Mouse (Mus musculus) brown adipose tissue, adult 24 weeks (tissue): ENCODE results near the gene Ciapin1. TPM values are rescaled to one million over a fixed set of nuclear protein-coding genes. Genes with fewer than 3 reads are reported as not detected.

Experiments used
- H3K27ac ChIP-seq: fragments of 200-500 bp; replicated peaks from 2 replicates; pipeline ENCODE4 v1.5.1; 2012; ENCODE audit warnings: low read depth, mild to moderate bottlenecking, low read length
- H3K4me1 ChIP-seq: fragments of 200-500 bp; 2 replicates; pipeline ENCODE4 v1.6.1; 2012; ENCODE audit warnings: low read length, mixed read lengths; ENCODE audit not compliant: control insufficient read depth, insufficient read depth, insufficient read length
- H3K4me3 ChIP-seq: fragments of 200-500 bp; 2 replicates; pipeline ENCODE4 v1.5.1; 2012; ENCODE audit warnings: low read depth, mild to moderate bottlenecking, low read length, moderate library complexity; ENCODE audit not compliant: insufficient read depth
- polyA plus RNA-seq: library from polyadenylated mRNA; stranded (reverse); fragments of >200 nt; gene quantifications from 2 replicates; pipeline ENCODE4 v1.2.4, GENCODE M21; 2012; ENCODE audit not compliant: missing spikeins, insufficient read depth, insufficient read length

The Ciapin1 gene
- polyA plus RNA-seq, result 61.4 and 80.8 TPM in 2 replicates

DNA sequence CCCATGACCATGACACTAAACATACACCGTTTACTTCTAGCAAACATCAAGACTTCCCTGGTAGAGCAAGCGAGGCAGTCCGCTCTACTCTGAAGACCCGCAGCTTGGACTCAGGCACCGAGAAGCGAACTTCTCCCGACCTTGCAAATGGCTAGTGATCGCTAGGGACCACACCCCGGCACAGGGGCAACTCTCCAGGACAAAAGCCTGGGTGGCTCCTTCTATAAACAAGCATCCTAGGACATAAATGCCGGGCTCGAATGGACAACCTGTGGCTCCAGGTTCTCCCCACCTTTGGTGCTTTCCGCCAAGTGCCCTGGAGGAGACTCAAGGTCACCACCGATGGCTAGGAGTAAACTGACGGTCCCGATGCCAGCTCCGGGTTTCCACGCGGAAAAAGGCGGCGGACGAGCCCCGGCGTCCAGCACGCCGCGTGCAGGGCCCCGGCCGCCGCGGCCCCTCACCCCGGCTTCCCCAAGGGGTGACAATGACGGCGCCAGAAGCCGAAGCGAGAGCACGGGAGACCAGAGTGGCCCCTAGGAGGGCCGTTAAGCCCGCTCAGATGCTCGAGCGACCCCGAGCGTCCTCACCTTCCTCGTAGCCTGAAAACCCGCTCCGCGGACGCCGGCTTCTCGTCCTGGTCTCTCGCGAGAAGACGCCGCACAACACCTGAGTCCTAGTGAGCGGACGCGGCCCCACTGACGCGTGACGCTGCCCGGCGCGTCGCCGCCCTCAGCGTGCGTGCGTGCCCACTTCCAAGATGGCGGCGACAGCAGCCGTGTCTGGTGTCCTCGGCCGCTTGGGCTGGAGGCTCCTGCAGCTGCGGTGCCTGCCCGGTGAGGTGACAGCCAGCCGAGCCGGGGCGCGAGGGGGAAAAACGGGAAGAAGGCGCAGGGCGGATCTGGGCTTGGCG is at the start of gene Ciapin1, which contains the start of gene Coq9:
Gene Ciapin1, minus strand, starts transcription at position 697 of the 913 bp plus-strand sequence.
Gene Coq9, plus strand, starts transcription at position 660 of the 913 bp plus-strand sequence.
- H3K27ac ChIP-seq, result peak within 1 kb of the TSS; percentile 97
- no peaks in the 10 kb centered on the region for H3K4me1 ChIP-seq
- H3K4me3 ChIP-seq, result peak within 1 kb of the TSS; percentile 84

- Histone ChIP-seq H3K4me3 (no peak overlapping the region), H3K4me1 (peaks cover 5% of the 10 kb centered on the region; the same call in 1 of the 2 replicates)
Observed at GRCm38 (mm10) chr8:94880742-94881141, 42.6 kb upstream of the Ciapin1 start.

GRCm38 (mm10) chr8:94876820-94877219 is 38.7 kb upstream of the Ciapin1 start:
- peaks cover 7% of the 10 kb centered on the region; the same call in 1 of the 2 replicates for H3K4me1 ChIP-seq
- no peak overlapping the region for H3K4me3 ChIP-seq
- peak overlapping the region; percentile 66; the same call in 1 of the 2 replicates for H3K27ac ChIP-seq

More at GRCm38 (mm10) chr8:94880742-94881141, 42.6 kb upstream of the Ciapin1 start:
- no peak overlapping the region for H3K27ac ChIP-seq

DNA sequence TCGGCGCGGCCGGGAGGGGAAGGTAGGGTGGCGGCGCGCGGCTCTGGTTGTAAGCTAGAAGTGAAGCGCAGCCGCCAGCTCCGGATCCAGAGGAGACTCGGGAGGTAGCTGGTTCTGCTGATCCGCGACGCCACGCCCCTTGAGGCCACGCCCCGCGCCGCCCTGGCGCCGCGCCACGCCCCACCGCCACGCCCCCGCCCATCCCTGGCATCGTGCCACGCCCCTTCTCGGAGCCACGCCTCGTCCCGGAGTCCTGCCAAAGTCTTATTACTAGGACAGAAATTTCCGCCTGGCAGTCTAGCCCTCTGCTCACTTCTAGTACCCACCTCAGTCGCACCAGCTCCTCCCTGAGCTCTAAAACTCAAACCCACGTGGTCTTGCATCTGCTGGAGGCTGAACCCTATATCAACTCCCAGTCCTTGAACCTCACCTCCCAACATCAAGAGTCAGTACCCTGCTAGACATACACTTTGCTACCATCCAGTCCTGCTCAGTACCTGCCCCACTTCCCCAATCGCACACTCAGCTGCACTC is 38.1 kb upstream of the Ciapin1 start, which contains the start of gene Dok4:
Gene Dok4, minus strand, starts transcription at position 134 of the 534 bp plus-strand sequence.
- H3K27ac ChIP-seq, result peak within 1 kb of the TSS; percentile 81
- peak within 1 kb of the TSS; percentile 72 for H3K4me3 ChIP-seq
- H3K4me1 ChIP-seq, result peaks cover 11% of the 10 kb centered on the region

- Histone ChIP-seq H3K4me3 (peak overlapping the region; percentile 72), H3K27ac (peak overlapping the region; percentile 81), H3K4me1 (peaks cover 11% of the 10 kb centered on the region)
Observed at GRCm38 (mm10) chr8:94875871-94876150, 37.7 kb upstream of the Ciapin1 start.

- Histone ChIP-seq H3K4me1 (peaks cover 11% of the 10 kb centered on the region), H3K4me3 (peak overlapping the region; percentile 72), H3K27ac (peak overlapping the region; percentile 81)
Observed at GRCm38 (mm10) chr8:94875096-94875870, 37.1 kb upstream of the Ciapin1 start.

DNA sequence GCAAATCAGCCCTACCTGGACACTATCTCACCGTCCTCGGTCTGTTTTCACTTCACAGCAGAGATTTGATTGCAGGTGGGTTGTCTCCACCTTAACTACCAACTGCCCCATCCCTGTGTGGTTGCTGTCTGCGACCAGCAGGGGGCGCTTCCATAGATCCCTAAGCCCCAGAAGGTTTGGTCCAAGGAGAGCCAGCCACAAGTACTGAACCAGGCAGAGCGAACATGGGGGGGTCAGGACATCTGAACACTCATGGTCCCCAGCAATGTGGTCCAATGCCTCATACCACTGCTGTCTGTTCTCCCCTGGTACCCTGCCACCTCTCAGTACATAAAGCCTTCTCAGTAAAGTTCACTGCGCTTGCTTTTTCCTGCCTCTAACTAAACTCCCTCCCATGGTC is 36.2 kb upstream of the Ciapin1 start:
- H3K4me1 ChIP-seq, result peaks cover 18% of the 10 kb centered on the region
- H3K27ac ChIP-seq, result peak overlapping the region; percentile 81
- H3K4me3 ChIP-seq, result peak overlapping the region; percentile 72

GRCm38 (mm10) chr8:94872576-94872975 is 34.4 kb upstream of the Ciapin1 start:
- no peak overlapping the region; the same call in 1 of the 2 replicates for H3K27ac ChIP-seq
- H3K4me1 ChIP-seq, result peaks cover 23% of the 10 kb centered on the region
- no peak overlapping the region for H3K4me3 ChIP-seq

DNA sequence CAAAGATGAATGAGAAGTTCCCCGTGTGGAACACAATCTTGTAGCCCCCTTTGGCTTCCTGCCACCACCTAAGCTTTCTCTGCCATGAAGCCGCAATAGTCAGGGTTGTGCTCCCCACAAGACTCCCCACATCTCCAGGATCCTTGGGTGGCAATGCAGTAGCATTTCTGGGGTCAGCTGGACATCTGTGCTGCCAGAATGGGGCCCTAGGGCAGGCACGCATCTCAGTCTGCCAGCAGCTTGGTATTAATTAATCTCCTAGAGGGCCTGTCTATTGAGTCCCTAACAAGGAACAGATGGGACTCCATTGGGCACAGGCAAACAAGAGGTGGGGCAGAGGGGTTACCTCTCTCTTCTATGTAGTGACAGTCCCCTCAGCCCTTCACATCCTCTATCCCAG is 34.0 kb upstream of the Ciapin1 start:
- Histone ChIP-seq H3K4me1 (peaks cover 23% of the 10 kb centered on the region), H3K4me3 (0 out of 2 replicates have a peak overlapping the region, but pooled peaks have one; percentile 53), H3K27ac (no peak overlapping the region; the same call in 1 of the 2 replicates)

DNA sequence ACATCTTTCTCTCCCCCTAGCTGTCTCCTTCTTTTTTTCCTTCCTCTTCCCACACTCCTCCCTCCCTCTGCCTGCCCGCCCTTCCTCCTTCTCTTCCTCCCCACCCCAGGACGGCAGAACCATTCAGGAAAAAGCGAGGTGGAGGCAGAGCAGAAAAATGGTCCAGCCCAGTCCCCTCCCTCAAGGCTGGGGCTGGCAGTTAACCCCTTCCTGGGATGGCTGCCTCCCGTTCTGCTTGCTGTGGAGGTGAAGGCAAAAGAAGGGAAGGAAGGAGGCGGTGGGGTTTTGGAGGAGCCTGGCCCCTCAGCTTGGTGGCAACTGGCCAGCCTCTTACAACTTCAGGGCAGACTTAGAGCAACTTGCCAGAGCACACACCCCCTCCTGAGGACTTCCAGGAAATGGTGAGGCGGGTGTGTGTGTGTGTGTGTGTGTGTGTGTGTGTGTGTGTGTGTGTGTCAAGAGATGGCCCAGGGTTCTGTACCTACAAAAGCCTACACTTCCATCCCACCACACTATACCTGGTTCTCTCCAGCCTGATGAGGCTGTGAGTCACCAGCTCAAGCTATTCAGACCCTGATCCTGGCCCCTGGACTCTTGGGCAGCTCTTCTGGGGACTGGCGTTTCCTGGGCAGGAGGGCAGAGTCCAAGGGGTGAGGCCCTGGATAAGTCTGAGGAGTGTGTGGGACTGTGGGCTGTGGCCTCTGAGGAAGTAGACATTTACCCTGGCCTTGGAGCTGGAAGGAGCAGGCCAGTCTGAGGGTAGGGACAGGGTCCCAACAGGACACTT is 33.1 kb upstream of the Ciapin1 start:
- peak overlapping the region; percentile 53 for H3K4me3 ChIP-seq
- H3K27ac ChIP-seq, result peak overlapping the region; percentile 47
- peaks cover 18% of the 10 kb centered on the region for H3K4me1 ChIP-seq

DNA sequence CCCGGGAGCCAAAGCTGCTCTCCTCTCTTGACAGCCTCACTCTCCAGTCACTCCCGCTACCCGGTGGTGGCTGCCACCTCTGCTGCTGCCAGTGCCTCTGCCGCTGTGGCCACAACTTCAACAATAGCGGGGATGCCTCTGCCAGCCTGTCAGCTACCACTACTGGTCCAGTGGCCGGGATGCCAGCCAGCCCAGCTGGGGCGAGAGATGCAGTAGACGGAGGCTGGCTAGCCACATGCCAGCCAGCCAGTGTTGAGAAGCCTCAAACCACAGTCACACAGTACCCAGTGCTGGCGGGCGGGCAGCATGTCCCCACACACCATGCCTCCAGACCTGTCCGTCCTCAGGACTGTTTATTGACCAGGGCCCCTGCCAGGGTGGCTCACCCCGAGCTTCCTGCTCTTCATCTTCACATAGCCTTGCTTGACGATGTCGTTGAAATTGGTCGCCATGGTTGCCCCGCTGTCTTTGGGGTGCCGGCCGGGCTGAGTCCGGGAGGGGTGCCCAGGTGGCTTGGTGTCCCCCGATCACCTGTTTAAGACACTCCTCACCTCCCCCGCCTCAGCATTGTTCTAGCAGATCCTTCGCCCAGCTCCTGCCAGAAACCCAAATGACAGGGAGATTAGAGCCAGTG is 32.4 kb upstream of the Ciapin1 start:
- Histone ChIP-seq H3K4me1 (peaks cover 18% of the 10 kb centered on the region), H3K27ac (peak overlapping the region; percentile 39; the same call in 1 of the 2 replicates)

DNA sequence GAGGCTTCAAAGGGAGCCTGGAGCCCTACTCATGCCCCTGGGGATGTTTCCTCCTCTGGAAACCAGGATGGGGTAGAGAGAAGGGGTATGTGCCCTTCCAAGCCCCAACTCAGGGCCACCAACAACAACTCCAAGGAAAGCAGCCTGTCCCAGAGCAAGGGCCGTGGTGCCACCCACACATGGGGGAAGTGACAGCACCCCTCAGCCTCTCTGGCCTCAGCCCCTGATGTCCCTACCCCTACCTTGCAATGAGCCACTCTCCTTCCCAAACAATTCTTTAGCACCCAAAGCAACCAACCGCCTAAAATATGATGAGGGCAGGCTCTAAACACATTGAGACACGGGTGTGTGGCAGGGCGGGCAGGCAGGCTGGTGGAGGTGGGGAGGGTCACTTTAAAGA is 31.8 kb upstream of the Ciapin1 start:
- no peak overlapping the region for H3K4me3 ChIP-seq
- no peak overlapping the region for H3K27ac ChIP-seq
- peaks cover 18% of the 10 kb centered on the region for H3K4me1 ChIP-seq

More for the DNA sequence above, 32.4 kb upstream of the Ciapin1 start:
- H3K4me3 ChIP-seq, result peak overlapping the region; percentile 53

DNA sequence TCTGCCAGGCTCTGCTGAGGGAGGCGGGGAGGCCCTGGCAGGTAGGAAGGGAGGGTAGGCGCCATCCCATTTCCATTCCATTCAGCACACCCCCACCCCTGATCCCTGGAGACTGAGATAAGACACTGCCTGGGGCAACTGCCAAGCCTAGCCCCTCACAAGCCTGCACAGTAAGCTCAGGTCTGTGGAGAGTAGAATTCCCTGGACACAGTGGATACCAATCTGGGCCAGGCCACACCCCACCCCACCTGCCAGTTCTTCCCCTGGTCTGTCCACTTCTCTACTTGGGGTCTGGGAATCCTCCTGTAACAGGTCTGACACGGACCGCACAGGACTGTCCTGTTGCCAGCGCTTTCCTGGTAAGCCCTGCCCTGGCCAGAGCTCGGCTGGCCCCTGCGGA is 31.0 kb upstream of the Ciapin1 start:
- H3K4me3 ChIP-seq, result no peak overlapping the region
- no peak overlapping the region for H3K27ac ChIP-seq
- H3K4me1 ChIP-seq, result peaks cover 18% of the 10 kb centered on the region

GRCm38 (mm10) chr8:94866921-94867320 is 28.8 kb upstream of the Ciapin1 start:
- peaks cover 19% of the 10 kb centered on the region for H3K4me1 ChIP-seq
- H3K27ac ChIP-seq, result no peak overlapping the region
- no peak overlapping the region for H3K4me3 ChIP-seq
